Mouse (Mus musculus) kidney, adult 2 months (tissue): ENCODE results near the gene Zfp618.

ENCODE experiments used
- CTCF ChIP-seq: fragments of 200-500 bp; conservative IDR thresholded peaks from 2 replicates; pipeline ENCODE4 v1.5.1; 2011; ENCODE audit warnings: low read depth, mild to moderate bottlenecking, control low read depth, low read length, moderate library complexity, mixed read lengths; ENCODE audit not compliant: insufficient read depth, insufficient read length
- POLR2A ChIP-seq: fragments of 200-500 bp; IDR thresholded peaks from one replicate; pipeline ENCODE4 v1.6.1; 2011; ENCODE audit warnings: low read depth, low read length, control low read depth

GRCm38 (mm10) chr4:63171969-63172685, 206.8 kb downstream of the Zfp618 start, which contains the start of gene Kif12:
- TF ChIP-seq CTCF (no peak), POLR2A (peak; percentile 96)
